ENCODE assay signal across 8 mouse cellular contexts in the genomic region with DNA sequence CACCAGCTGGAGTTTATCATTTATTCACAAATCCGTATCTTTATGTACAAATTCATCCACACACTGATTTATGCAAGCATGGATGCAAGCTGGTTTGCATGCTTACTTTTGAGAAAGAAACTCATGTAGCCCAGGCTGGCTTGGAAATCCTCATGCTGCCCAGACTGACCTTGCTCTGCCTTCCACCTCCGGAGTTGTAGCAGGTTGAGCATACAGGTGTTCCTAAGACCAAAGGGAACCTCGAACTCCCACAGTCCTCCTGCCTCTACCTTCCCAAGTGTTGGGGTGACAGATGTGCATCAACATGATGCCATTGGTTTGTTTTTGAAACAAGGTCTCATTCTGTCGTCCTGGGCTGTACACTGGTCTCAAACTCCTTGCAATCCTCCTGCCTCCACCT. TPM values are rescaled to one million over a fixed set of nuclear protein-coding genes. Genes with fewer than 3 reads are reported as not detected.
A peak's percentile ranks its signal among the peaks of the same experiment; 100 is the strongest.
DNase-seq lines count a peak whose midpoint lies in the region; ATAC-seq and TF ChIP-seq lines count a peak whose summit lies in the region.

No protein-coding gene starts in this region.

- no peaks in the 10 kb centered on the region for H3K9me3 ChIP-seq in heart, embryonic 11.5 days (replicated peaks; ENCODE audit: control insufficient read depth, low read length)
- H3K9me3 ChIP-seq in liver, embryonic 13.5 days (replicated peaks): no peaks in the 10 kb centered on the region; the same call in 1 of the 2 replicates

- peaks cover 7% of the 10 kb centered on the region for H3K36me3 ChIP-seq in heart, embryonic 11.5 days (ENCODE audit: control insufficient read depth, insufficient read depth, low read length)
- H3K36me3 ChIP-seq in testis, adult 2 months (ENCODE audit: control insufficient read depth, insufficient read depth, low read length): no peaks in the 10 kb centered on the region
- peaks cover 26% of the 10 kb centered on the region for H3K36me3 ChIP-seq in liver, embryonic 13.5 days

- WGBS in heart, embryonic 11.5 days (ENCODE audit: insufficient replicate concordance): 62% methylated on average over 4 of the region's 4 CpGs
- 71% methylated on average over 4 of the region's 4 CpGs for WGBS in liver, embryonic 13.5 days (ENCODE audit: insufficient replicate concordance)

- H3K4me3 ChIP-seq in heart, embryonic 11.5 days (ENCODE audit: low read depth, low read length): no peak overlapping the region
- H3K4me3 ChIP-seq in testis, adult 2 months (ENCODE audit: control insufficient read depth, low read depth, low read length): peak overlapping the region; percentile 97
- H3K4me3 ChIP-seq in liver, embryonic 13.5 days (replicated peaks): peak overlapping the region; percentile 86

- peaks cover 16% of the 10 kb centered on the region for H3K4me1 ChIP-seq in heart, embryonic 11.5 days (ENCODE audit: control insufficient read depth, insufficient read depth, low read length)
- H3K4me1 ChIP-seq in testis, adult 2 months (ENCODE audit: control insufficient read depth, insufficient read depth, low read length): peaks cover 37% of the 10 kb centered on the region
- peaks cover 43% of the 10 kb centered on the region for H3K4me1 ChIP-seq in liver, embryonic 13.5 days (replicated peaks)

- H3K4me2 ChIP-seq in heart, embryonic 11.5 days: peak overlapping the region; percentile 90
- peak overlapping the region; percentile 99 for H3K4me2 ChIP-seq in liver, embryonic 13.5 days

- TF ChIP-seq CTCF in testis, adult 2 months (IDR thresholded peaks at IDR 0.05; ENCODE audit: control insufficient read depth, insufficient read depth, insufficient replicate concordance, low read depth, low read length): no peak

- H3K27me3 ChIP-seq in heart, embryonic 11.5 days (ENCODE audit: control insufficient read depth, insufficient read depth, low read length): peaks cover 19% of the 10 kb centered on the region
- no peaks in the 10 kb centered on the region for H3K27me3 ChIP-seq in testis, adult 2 months (ENCODE audit: control insufficient read depth, insufficient read depth, low read length)
- peaks cover 12% of the 10 kb centered on the region; the same call in 1 of the 2 replicates for H3K27me3 ChIP-seq in liver, embryonic 13.5 days

- no peak overlapping the region for H3K27ac ChIP-seq in heart, embryonic 11.5 days (ENCODE audit: low read depth, low read length)
- no peak overlapping the region; the same call in 1 of the 2 replicates for H3K27ac ChIP-seq in testis, adult 2 months (ENCODE audit: control insufficient read depth, insufficient read depth, low read depth, low read length)
- no peak overlapping the region for H3K27ac ChIP-seq in liver, embryonic 13.5 days

- no peak for DNase-seq in heart, adult 8-10 months (ENCODE audit: low spot score)
- no peak for DNase-seq in testis, postnatal 14 days (ENCODE audit: low spot score)
- no peak for DNase-seq in liver, embryonic 13.5 days
- no peak for DNase-seq in urinary bladder, postnatal 25 days (ENCODE audit: low spot score)

- no peak for ATAC-seq in heart, embryonic 11.5 days (replicated peaks; ENCODE audit: insufficient number of reproducible peaks, low FRiP score, low TSS enrichment)
- no peak for ATAC-seq in liver, embryonic 13.5 days (ENCODE audit: low read depth)
- no peak for ATAC-seq in granulocyte monocyte progenitor cell, adult 5-6 weeks (replicated peaks; ENCODE audit: poor library complexity, severe bottlenecking)
- ATAC-seq in CD4-positive, CD25-positive, alpha-beta regulatory T cell, adult 4 months: no peak

- H3K9ac ChIP-seq in heart, embryonic 11.5 days (ENCODE audit: low read depth, low read length): 0 out of 2 replicates have a peak overlapping the region, but pooled peaks have one; percentile 81
- H3K9ac ChIP-seq in liver, embryonic 13.5 days: peak overlapping the region; percentile 91; the same call in 1 of the 2 replicates

- no peak for TF ChIP-seq POLR2A in testis, adult 2 months (IDR thresholded peaks at IDR 0.05; ENCODE audit: control insufficient read depth, low read depth, low read length)

RNA-seq across cellular contexts. Expression of a gene that starts 1.3 kb away (rescaled TPM):
- polyA plus RNA-seq in heart, embryonic 11.5 days (2014; fragmentation: Nextera tagmentation; extraction: Ambion mirVana): 17.0 and 20.4 TPM in 2 replicates
- 10 to 100 TPM; 21.4 to 29.6 (median 24.8) TPM for total RNA-seq in heart, adult 8-10 months (2022)
- polyA plus RNA-seq in testis, adult 2 months (2012; rRNA removed): 231 and 283 TPM in 2 replicates
- polyA plus RNA-seq in liver, embryonic 13.5 days (2015; fragmentation: Nextera tagmentation; extraction: Ambion mirVana): 12.3 and 13.2 TPM in 2 replicates
- total RNA-seq in granulocyte monocyte progenitor cell, adult 5-6 weeks (2014; fragmentation: Nextera tagmentation): 1.6 and 7.4 TPM in 2 replicates
- 4.7 and 5.4 TPM in 2 replicates for total RNA-seq in granulocyte monocyte progenitor cell, adult 5-6 weeks (2017)
- polyA plus RNA-seq in CD4-positive, CD25-positive, alpha-beta regulatory T cell, adult 4 months (2017; shearing (Covaris generic)): 10 to 100 TPM; 16.3 to 19.5 TPM

RNA-seq across cellular contexts. Expression of a gene that starts 2.6 kb away (rescaled TPM):
- polyA plus RNA-seq in heart, embryonic 11.5 days (2014; fragmentation: Nextera tagmentation; extraction: Ambion mirVana): 163 and 169 TPM in 2 replicates
- 100 to 1,000 TPM; 114 to 128 (median 119) TPM for total RNA-seq in heart, adult 8-10 months (2022)
- 14.2 and 19.5 TPM in 2 replicates for polyA plus RNA-seq in testis, adult 2 months (2012; rRNA removed)
- polyA plus RNA-seq in liver, embryonic 13.5 days (2015; fragmentation: Nextera tagmentation; extraction: Ambion mirVana): 154 and 157 TPM in 2 replicates
- total RNA-seq in granulocyte monocyte progenitor cell, adult 5-6 weeks (2014; fragmentation: Nextera tagmentation): 56.5 and 77.6 TPM in 2 replicates
- 62.2 and 79.8 TPM in 2 replicates for total RNA-seq in granulocyte monocyte progenitor cell, adult 5-6 weeks (2017)
- polyA plus RNA-seq in CD4-positive, CD25-positive, alpha-beta regulatory T cell, adult 4 months (2017; shearing (Covaris generic)): 10 to 100 TPM; 65.1 to 82.9 TPM

RNA-seq across cellular contexts. Expression of a gene that starts 6.8 kb away (rescaled TPM):
- 95.9 and 102 TPM in 2 replicates for polyA plus RNA-seq in heart, embryonic 11.5 days (2014; fragmentation: Nextera tagmentation; extraction: Ambion mirVana)
- total RNA-seq in heart, adult 8-10 months (2022): 10 to 100 TPM; 31.0 to 37.7 (median 33.8) TPM
- polyA plus RNA-seq in testis, adult 2 months (2012; rRNA removed): 136 and 152 TPM in 2 replicates
- polyA plus RNA-seq in liver, embryonic 13.5 days (2015; fragmentation: Nextera tagmentation; extraction: Ambion mirVana): 50.9 and 51.6 TPM in 2 replicates
- total RNA-seq in granulocyte monocyte progenitor cell, adult 5-6 weeks (2014; fragmentation: Nextera tagmentation): 24.0 and 34.2 TPM in 2 replicates
- total RNA-seq in granulocyte monocyte progenitor cell, adult 5-6 weeks (2017): 16.9 and 20.3 TPM in 2 replicates
- 10 to 100 TPM; 22.5 to 22.7 TPM for polyA plus RNA-seq in CD4-positive, CD25-positive, alpha-beta regulatory T cell, adult 4 months (2017; shearing (Covaris generic))

RNA-seq across cellular contexts. Expression of a gene that starts 23.6 kb away (rescaled TPM):
- polyA plus RNA-seq in heart, embryonic 11.5 days (2014; fragmentation: Nextera tagmentation; extraction: Ambion mirVana): 0.90 and 1.4 TPM in 2 replicates
- 10 to 100 TPM; 14.1 to 17.3 (median 16.1) TPM for total RNA-seq in heart, adult 8-10 months (2022)
- polyA plus RNA-seq in testis, adult 2 months (2012; rRNA removed): 0.99 and 1.2 TPM in 2 replicates
- 0.12 and 0.14 TPM in 2 replicates for polyA plus RNA-seq in liver, embryonic 13.5 days (2015; fragmentation: Nextera tagmentation; extraction: Ambion mirVana)
- total RNA-seq in granulocyte monocyte progenitor cell, adult 5-6 weeks (2014; fragmentation: Nextera tagmentation): 0.43 and 2.5 TPM in 2 replicates
- total RNA-seq in granulocyte monocyte progenitor cell, adult 5-6 weeks (2017): 1.9 and 4.5 TPM in 2 replicates
- under 1 TPM in 1 of 2 experiments, not detected in 1; 0.20 TPM for polyA plus RNA-seq in CD4-positive, CD25-positive, alpha-beta regulatory T cell, adult 4 months (2017; shearing (Covaris generic))

RNA-seq across cellular contexts. Expression of a gene that starts 25.7 kb away (rescaled TPM):
- polyA plus RNA-seq in heart, embryonic 11.5 days (2014; fragmentation: Nextera tagmentation; extraction: Ambion mirVana): 4.8 and 5.3 TPM in 2 replicates
- total RNA-seq in heart, adult 8-10 months (2022): 10 to 100 TPM; 17.5 to 22.2 (median 19.0) TPM
- polyA plus RNA-seq in testis, adult 2 months (2012; rRNA removed): 6.1 and 6.3 TPM in 2 replicates
- polyA plus RNA-seq in liver, embryonic 13.5 days (2015; fragmentation: Nextera tagmentation; extraction: Ambion mirVana): 6.8 and 7.3 TPM in 2 replicates
- total RNA-seq in granulocyte monocyte progenitor cell, adult 5-6 weeks (2014; fragmentation: Nextera tagmentation): 3.5 and 12.4 TPM in 2 replicates
- total RNA-seq in granulocyte monocyte progenitor cell, adult 5-6 weeks (2017): 13.5 and 21.5 TPM in 2 replicates
- polyA plus RNA-seq in CD4-positive, CD25-positive, alpha-beta regulatory T cell, adult 4 months (2017; shearing (Covaris generic)): 1 to 10 TPM; 2.9 to 3.1 TPM

Comparison
In these comparisons a context has a peak if more than half of its experiments do, and no peak if none do; other contexts are left out.
1. RNA of a gene that starts 1.3 kb away (polyA plus RNA-seq): 231 to 283 TPM in testis, adult 2 months; 16.3 to 19.5 TPM in CD4-positive, CD25-positive, alpha-beta regulatory T cell, adult 4 months, 17.0 to 20.4 TPM in heart, embryonic 11.5 days and 12.3 to 13.2 TPM in liver, embryonic 13.5 days; every median in the first group is over 10 times any median in the second.